Comparison of ENCODE assay signal across 8 mouse cellular contexts in genomic region chr9:20975431-20976215, GRCm38 (mm10). TPM values are rescaled to one million over a fixed set of nuclear protein-coding genes. Genes with fewer than 3 reads are reported as not detected.
DNase-seq lines count a peak whose midpoint lies in the region; ATAC-seq and TF ChIP-seq lines count a peak whose summit lies in the region.

No protein-coding gene starts in this region.

- intact Hi-C loops in heart, postnatal 14 days (cut with DNase I), result no loop called here

- no peak for DNase-seq in frontal cortex, postnatal 14 days (ENCODE audit: low spot score in 2 of 2)
- DNase-seq in G1E (ENCODE audit: low spot score), result peak; percentile 69
- peak; percentile 62 to 68 for DNase-seq in heart, postnatal 14 days
- DNase-seq in thymus, postnatal 14 days, result peak; percentile 46

- 0 out of 2 replicates have a peak, but pooled peaks have one; percentile 24 for ATAC-seq in frontal cortex, adult (ENCODE audit: low TSS enrichment)
- no peak; the same call in 1 of the 2 replicates for ATAC-seq in G1E (ENCODE audit: extremely low read depth, insufficient number of reproducible peaks, low FRiP score, poor library complexity, severe bottlenecking)
- no peak for ATAC-seq in embryonic facial prominence, embryonic 13.5 days (ENCODE audit: insufficient number of reproducible peaks, insufficient read depth, low FRiP score, low TSS enrichment, low read depth)
- ATAC-seq in limb, embryonic 15.5 days (ENCODE audit: insufficient number of reproducible peaks, low FRiP score, low TSS enrichment, low read depth), result no peak
- peak; percentile 55 for ATAC-seq in midbrain, embryonic 15.5 days (replicated peaks)

- peak overlapping the region; percentile 81 for H3K4me3 ChIP-seq in G1E (ENCODE audit: low read depth, low read length)
- H3K4me3 ChIP-seq in embryonic facial prominence, embryonic 13.5 days, result peak overlapping the region; percentile 90
- H3K4me3 ChIP-seq in limb, embryonic 15.5 days, result peak overlapping the region; percentile 92
- peak overlapping the region; percentile 70 for H3K4me3 ChIP-seq in midbrain, embryonic 15.5 days

- H3K4me2 ChIP-seq in embryonic facial prominence, embryonic 13.5 days, result peak overlapping the region; percentile 90
- H3K4me2 ChIP-seq in limb, embryonic 15.5 days, result peak overlapping the region; percentile 83
- H3K4me2 ChIP-seq in midbrain, embryonic 15.5 days, result peak overlapping the region; percentile 99

- peaks cover 69% of the 10 kb centered on the region for H3K4me1 ChIP-seq in G1E (ENCODE audit: insufficient read depth, low read depth, low read length)
- peaks cover 61% of the 10 kb centered on the region for H3K4me1 ChIP-seq in embryonic facial prominence, embryonic 13.5 days
- peaks cover 65% of the 10 kb centered on the region for H3K4me1 ChIP-seq in limb, embryonic 15.5 days
- H3K4me1 ChIP-seq in midbrain, embryonic 15.5 days, result peaks cover 32% of the 10 kb centered on the region

- under 1% methylated on average over 45 of the region's 45 CpGs for WGBS in embryonic facial prominence, embryonic 13.5 days
- WGBS in limb, embryonic 15.5 days, result under 1% methylated on average over 45 of the region's 45 CpGs
- WGBS in midbrain, embryonic 15.5 days, result under 1% methylated on average over 45 of the region's 45 CpGs

- H3K9ac ChIP-seq in embryonic facial prominence, embryonic 13.5 days, result peak overlapping the region; percentile 98
- H3K9ac ChIP-seq in limb, embryonic 15.5 days, result peak overlapping the region; percentile 98
- H3K9ac ChIP-seq in midbrain, embryonic 15.5 days, result peak overlapping the region; percentile 64

- no peak for TF ChIP-seq CTCF in G1E (IDR thresholded peaks at IDR 0.05; ENCODE audit: low read depth, low read length)

- no peaks in the 10 kb centered on the region for H3K9me3 ChIP-seq in G1E (replicated peaks)
- H3K9me3 ChIP-seq in embryonic facial prominence, embryonic 13.5 days, result no peaks in the 10 kb centered on the region
- H3K9me3 ChIP-seq in limb, embryonic 15.5 days, result no peaks in the 10 kb centered on the region
- H3K9me3 ChIP-seq in midbrain, embryonic 15.5 days, result no peaks in the 10 kb centered on the region

- H3K27ac ChIP-seq in embryonic facial prominence, embryonic 13.5 days, result peak overlapping the region; percentile 99
- peak overlapping the region; percentile 99 for H3K27ac ChIP-seq in limb, embryonic 15.5 days
- H3K27ac ChIP-seq in midbrain, embryonic 15.5 days, result peak overlapping the region; percentile 42; the same call in 1 of the 2 replicates

- peaks cover 10% of the 10 kb centered on the region for H3K36me3 ChIP-seq in G1E (replicated peaks)
- H3K36me3 ChIP-seq in embryonic facial prominence, embryonic 13.5 days, result peaks cover 6% of the 10 kb centered on the region
- H3K36me3 ChIP-seq in limb, embryonic 15.5 days, result no peaks in the 10 kb centered on the region
- H3K36me3 ChIP-seq in midbrain, embryonic 15.5 days (replicated peaks), result no peaks in the 10 kb centered on the region

- peaks cover 4% of the 10 kb centered on the region; the same call in 1 of the 2 replicates for H3K27me3 ChIP-seq in G1E (ENCODE audit: insufficient read depth, low read length)
- no peaks in the 10 kb centered on the region for H3K27me3 ChIP-seq in embryonic facial prominence, embryonic 13.5 days
- no peaks in the 10 kb centered on the region for H3K27me3 ChIP-seq in limb, embryonic 15.5 days
- 0 out of 2 replicates have a peak, but pooled peaks cover 3% of the 10 kb centered on the region for H3K27me3 ChIP-seq in midbrain, embryonic 15.5 days (replicated peaks)

RNA-seq across cellular contexts. Expression of gene S1pr2, which starts 1.0 kb away (rescaled TPM):
- total RNA-seq in G1E (2014; fragmentation: Nextera tagmentation), result 1.8 and 8.4 TPM in 2 replicates
- total RNA-seq in G1E (2017), result 2.1 and 2.8 TPM in 2 replicates
- polyA plus RNA-seq in G1E (2012), result 1.6 TPM in 2 replicates
- 67.8 and 71.5 TPM in 2 replicates for polyA plus RNA-seq in embryonic facial prominence, embryonic 13.5 days (2015; fragmentation: Nextera tagmentation; extraction: Ambion mirVana)
- 1 to 10 TPM; 5.4 to 6.9 TPM for total RNA-seq in heart, postnatal 14 days (2021)
- polyA plus RNA-seq in limb, embryonic 15.5 days (2015; fragmentation: Nextera tagmentation; extraction: Ambion mirVana), result 62.0 and 65.1 TPM in 2 replicates
- 11.3 and 11.7 TPM in 2 replicates for polyA plus RNA-seq in midbrain, embryonic 15.5 days (2015; fragmentation: Nextera tagmentation; extraction: Ambion mirVana)

RNA-seq across cellular contexts. Expression of gene Dnmt1, which starts 15.9 kb away (rescaled TPM):
- 142 and 148 TPM in 2 replicates for total RNA-seq in G1E (2014; fragmentation: Nextera tagmentation)
- 167 and 197 TPM in 2 replicates for total RNA-seq in G1E (2017)
- polyA plus RNA-seq in G1E (2012), result 178 and 209 TPM in 2 replicates
- 102 and 109 TPM in 2 replicates for polyA plus RNA-seq in embryonic facial prominence, embryonic 13.5 days (2015; fragmentation: Nextera tagmentation; extraction: Ambion mirVana)
- total RNA-seq in heart, postnatal 14 days (2021), result 10 to 100 TPM; 13.6 to 18.7 TPM
- 79.7 and 82.3 TPM in 2 replicates for polyA plus RNA-seq in limb, embryonic 15.5 days (2015; fragmentation: Nextera tagmentation; extraction: Ambion mirVana)
- 73.4 and 78.1 TPM in 2 replicates for polyA plus RNA-seq in midbrain, embryonic 15.5 days (2015; fragmentation: Nextera tagmentation; extraction: Ambion mirVana)

RNA-seq across cellular contexts. Expression of gene Mrpl4, which starts 26.9 kb away (rescaled TPM):
- total RNA-seq in G1E (2014; fragmentation: Nextera tagmentation), result 38.4 and 39.6 TPM in 2 replicates
- total RNA-seq in G1E (2017), result 39.1 and 51.5 TPM in 2 replicates
- 92.6 and 129 TPM in 2 replicates for polyA plus RNA-seq in G1E (2012)
- 142 TPM in 2 replicates for polyA plus RNA-seq in embryonic facial prominence, embryonic 13.5 days (2015; fragmentation: Nextera tagmentation; extraction: Ambion mirVana)
- total RNA-seq in heart, postnatal 14 days (2021), result 100 to 1,000 TPM; 116 to 123 TPM
- 112 and 116 TPM in 2 replicates for polyA plus RNA-seq in limb, embryonic 15.5 days (2015; fragmentation: Nextera tagmentation; extraction: Ambion mirVana)
- polyA plus RNA-seq in midbrain, embryonic 15.5 days (2015; fragmentation: Nextera tagmentation; extraction: Ambion mirVana), result 93.4 and 110 TPM in 2 replicates

RNA-seq across cellular contexts. Expression of gene Icam1, which starts 40.2 kb away (rescaled TPM):
- total RNA-seq in G1E (2014; fragmentation: Nextera tagmentation) (9.6 and 9.9 TPM in 2 replicates), G1E (2017) (15.7 and 17.1 TPM in 2 replicates)
- 5.0 and 5.8 TPM in 2 replicates for polyA plus RNA-seq in G1E (2012)
- 13.4 and 15.4 TPM in 2 replicates for polyA plus RNA-seq in embryonic facial prominence, embryonic 13.5 days (2015; fragmentation: Nextera tagmentation; extraction: Ambion mirVana)
- total RNA-seq in heart, postnatal 14 days (2021), result 10 to 100 TPM in 1 of 2 experiments, 1 to 10 TPM in 1; 8.5 to 10.1 TPM
- polyA plus RNA-seq in limb, embryonic 15.5 days (2015; fragmentation: Nextera tagmentation; extraction: Ambion mirVana), result 23.4 and 24.4 TPM in 2 replicates
- 3.3 and 3.9 TPM in 2 replicates for polyA plus RNA-seq in midbrain, embryonic 15.5 days (2015; fragmentation: Nextera tagmentation; extraction: Ambion mirVana)

RNA-seq across cellular contexts. Expression of gene Icam4, which starts 53.5 kb away (rescaled TPM):
- 2.1 and 4.8 TPM in 2 replicates for total RNA-seq in G1E (2014; fragmentation: Nextera tagmentation)
- total RNA-seq in G1E (2017), result 8.2 and 10.6 TPM in 2 replicates
- polyA plus RNA-seq in G1E (2012), result 8.3 and 11.2 TPM in 2 replicates
- 0.27 and 2.6 TPM in 2 replicates for polyA plus RNA-seq in embryonic facial prominence, embryonic 13.5 days (2015; fragmentation: Nextera tagmentation; extraction: Ambion mirVana)
- under 1 TPM; 0.37 to 0.38 TPM for total RNA-seq in heart, postnatal 14 days (2021)
- polyA plus RNA-seq in limb, embryonic 15.5 days (2015; fragmentation: Nextera tagmentation; extraction: Ambion mirVana), result 0.96 and 3.0 TPM in 2 replicates
- polyA plus RNA-seq in midbrain, embryonic 15.5 days (2015; fragmentation: Nextera tagmentation; extraction: Ambion mirVana), result 0.27 TPM in 2 replicates

Comparison
In these comparisons a context has a peak if more than half of its experiments do, and no peak if none do; other contexts are left out.
1. ATAC-seq: peak in frontal cortex, adult (single experiment) and midbrain, embryonic 15.5 days (single experiment); none in G1E (single experiment), embryonic facial prominence, embryonic 13.5 days (single experiment) and limb, embryonic 15.5 days (single experiment).
2. DNase-seq: peak in G1E (single experiment), heart, postnatal 14 days (2 of 2) and thymus, postnatal 14 days (single experiment); none in frontal cortex, postnatal 14 days (0 of 2).
3. H3K27ac ChIP-seq: peak in every context shown above with its lines; median percentile 99 in embryonic facial prominence, embryonic 13.5 days; 99 in limb, embryonic 15.5 days; 42 in midbrain, embryonic 15.5 days.
4. Peak in every context shown above with its lines, with median percentiles within 50 percentile points of each other: H3K4me3 ChIP-seq, H3K4me2 ChIP-seq and H3K9ac ChIP-seq.